Mouse (Mus musculus) MEL (cell line): ENCODE measurements around the gene Ctnna2. TPM values are rescaled to one million over a fixed set of nuclear protein-coding genes. Genes with fewer than 3 reads are reported as not detected.

Experiments used
- DNase-seq: peaks from one replicate; pipeline ENCODE4 v3.0.0; 2011; ENCODE audit warnings: low read depth, low spot score
- H3K27ac ChIP-seq: 2 replicates; pipeline ENCODE4 v1.5.1; 2012; ENCODE audit warnings: low read depth, mild to moderate bottlenecking, control low read depth, low read length, moderate library complexity; ENCODE audit not compliant: control insufficient read depth
- H3K27me3 ChIP-seq, 2 experiments: fragments of 150-350 bp in 1 of 2; sonication (generic) in 1 of 2; 2 replicates each; pipeline ENCODE4 v1.6.1; 2012; ENCODE audit warnings: low read length in 2 of 2, mild to moderate bottlenecking in 2 of 2, improper control_type of control experiment in 1 of 2, moderate library complexity in 1 of 2; ENCODE audit not compliant: insufficient read depth in 2 of 2, control insufficient read depth in 1 of 2
- H3K36me3 ChIP-seq, 2 experiments: 2 replicates each; pipeline ENCODE4 v1.6.1; 2012 to 2014; ENCODE audit warnings: low read length in 2 of 2, improper control_type of control experiment in 1 of 2, inconsistent platforms in 1 of 2, mild to moderate bottlenecking in 1 of 2; ENCODE audit not compliant: insufficient read depth in 2 of 2, control insufficient read depth in 1 of 2
- H3K4me1 ChIP-seq, 2 experiments: fragments of 150-350 bp in 1 of 2; sonication (generic) in 1 of 2; 2 replicates each; pipeline ENCODE4 v1.6.1; 2012; ENCODE audit warnings: low read length in 2 of 2, improper control_type of control experiment in 1 of 2, mild to moderate bottlenecking in 1 of 2; ENCODE audit not compliant: insufficient read depth in 2 of 2, control insufficient read depth in 1 of 2
- H3K4me3 ChIP-seq, 2 experiments: fragments of 150-350 bp in 1 of 2; sonication (generic) in 1 of 2; 2 replicates each; pipeline ENCODE4 v1.5.1; 2012; ENCODE audit warnings: low read depth in 2 of 2, low read length in 2 of 2, mild to moderate bottlenecking in 2 of 2, moderate library complexity in 2 of 2, control low read depth in 1 of 2, improper control_type of control experiment in 1 of 2; ENCODE audit not compliant: control insufficient read depth in 1 of 2, insufficient read depth in 1 of 2
- H3K79me2 ChIP-seq: 2 replicates; pipeline ENCODE4 v1.6.1; 2012; ENCODE audit warnings: mild to moderate bottlenecking, low read length, moderate library complexity; ENCODE audit not compliant: control insufficient read depth, poor library complexity, insufficient read depth
- H3K9ac ChIP-seq: 2 replicates; pipeline ENCODE4 v1.6.1; 2012; ENCODE audit warnings: low read depth, mild to moderate bottlenecking, control low read depth, low read length, moderate library complexity; ENCODE audit not compliant: control insufficient read depth, poor library complexity, severe bottlenecking
- H3K9me3 ChIP-seq: fragments of 150-350 bp; sonication (generic); replicated peaks from 2 replicates; pipeline ENCODE4 v1.6.1; 2012; ENCODE audit warnings: mild to moderate bottlenecking, low read length, improper control_type of control experiment, moderate library complexity; ENCODE audit not compliant: insufficient read depth
- BHLHE40 ChIP-seq: IDR thresholded peaks from 2 replicates; pipeline ENCODE4 v1.6.1; 2012; ENCODE audit warnings: low read depth, mild to moderate bottlenecking, inconsistent platforms, low read length, improper control_type of control experiment, borderline replicate concordance
- CHD1 ChIP-seq: IDR thresholded peaks from 2 replicates; pipeline ENCODE4 v1.6.1; 2012; ENCODE audit warnings: low read depth, mild to moderate bottlenecking, inconsistent platforms, low read length, improper control_type of control experiment
- CHD2 ChIP-seq: IDR thresholded peaks from 2 replicates; pipeline ENCODE4 v1.6.1; 2011; ENCODE audit warnings: low read length, improper control_type of control experiment
- CTCF ChIP-seq, 3 experiments: IDR thresholded peaks in 2 of 3; conservative IDR thresholded peaks in 1 of 3; 2 replicates each; pipeline ENCODE4 v1.5.1; 2011 to 2012; ENCODE audit warnings: low read length in 3 of 3, low read depth in 2 of 3, mild to moderate bottlenecking in 2 of 3, improper control_type of control experiment in 1 of 3, inconsistent platforms in 1 of 3, mixed read lengths in 1 of 3, moderate library complexity in 1 of 3; ENCODE audit not compliant: control insufficient read depth in 1 of 3, insufficient read depth in 1 of 3, poor library complexity in 1 of 3, severe bottlenecking in 1 of 3
- EP300 ChIP-seq, 2 experiments: IDR thresholded peaks; 2 replicates each; pipeline ENCODE4 v1.6.1; 2011; ENCODE audit warnings: improper control_type of control experiment in 2 of 2, low read length in 2 of 2, low read depth in 1 of 2, mild to moderate bottlenecking in 1 of 2
- ETS1 ChIP-seq: IDR thresholded peaks from 2 replicates; pipeline ENCODE4 v1.6.1; 2012; ENCODE audit warnings: low read depth, mild to moderate bottlenecking, inconsistent platforms, low read length, improper control_type of control experiment, moderate library complexity
- GABPA ChIP-seq: IDR thresholded peaks from 2 replicates; pipeline ENCODE4 v1.6.1; 2012; ENCODE audit warnings: low read depth, mild to moderate bottlenecking, inconsistent platforms, low read length, improper control_type of control experiment, moderate library complexity
- GATA1 ChIP-seq: IDR thresholded peaks from 2 replicates; pipeline ENCODE4 v1.6.1; 2011; ENCODE audit warnings: low read depth, low read length, improper control_type of control experiment
- JUND ChIP-seq: IDR thresholded peaks from 2 replicates; pipeline ENCODE4 v1.6.1; 2011; ENCODE audit warnings: low read depth, mild to moderate bottlenecking, improper control_type of control experiment, low read length
- KAT2A ChIP-seq: conservative IDR thresholded peaks from 2 replicates; pipeline ENCODE4 v1.6.1; 2012; ENCODE audit warnings: low read depth, low read length, improper control_type of control experiment, inconsistent platforms
- MAZ ChIP-seq: IDR thresholded peaks from 2 replicates; pipeline ENCODE4 v1.6.1; 2012; ENCODE audit warnings: low read depth, mild to moderate bottlenecking, inconsistent platforms, low read length, improper control_type of control experiment
- MEF2A ChIP-seq: IDR thresholded peaks from 2 replicates; pipeline ENCODE4 v1.6.1; 2014; ENCODE audit warnings: low read depth, mild to moderate bottlenecking, inconsistent platforms, low read length, improper control_type of control experiment; ENCODE audit not compliant: poor library complexity, insufficient replicate concordance, severe bottlenecking; ENCODE audit errors: extremely low read depth
- MXI1 ChIP-seq: IDR thresholded peaks from 2 replicates; pipeline ENCODE4 v1.6.1; 2011; ENCODE audit warnings: mild to moderate bottlenecking, low read depth, low read length, improper control_type of control experiment
- MYB ChIP-seq: IDR thresholded peaks from 2 replicates; pipeline ENCODE4 v1.6.1; 2011; ENCODE audit warnings: mild to moderate bottlenecking, low read depth, low read length, improper control_type of control experiment
- MYC ChIP-seq: IDR thresholded peaks from 2 replicates; pipeline ENCODE4 v1.6.1; 2011; ENCODE audit warnings: low read depth, mild to moderate bottlenecking, low read length, improper control_type of control experiment, moderate library complexity
- POLR2A ChIP-seq, 2 experiments: IDR thresholded peaks; 2 replicates each; pipeline ENCODE4 v1.6.1; 2011 to 2012; ENCODE audit warnings: low read length in 2 of 2, mild to moderate bottlenecking in 2 of 2, control low read depth in 1 of 2, improper control_type of control experiment in 1 of 2, low read depth in 1 of 2, moderate library complexity in 1 of 2; ENCODE audit not compliant: control insufficient read depth in 1 of 2, insufficient read depth in 1 of 2, poor library complexity in 1 of 2
- POLR2AphosphoS2 ChIP-seq: IDR thresholded peaks from 2 replicates; pipeline ENCODE4 v1.6.1; 2011; ENCODE audit warnings: low read length, improper control_type of control experiment
- RAD21 ChIP-seq: IDR thresholded peaks from 2 replicates; pipeline ENCODE4 v1.6.1; 2011; ENCODE audit warnings: mild to moderate bottlenecking, low read depth, low read length, improper control_type of control experiment
- RCOR1 ChIP-seq: IDR thresholded peaks from 2 replicates; pipeline ENCODE4 v1.6.1; 2012; ENCODE audit warnings: low read depth, mild to moderate bottlenecking, inconsistent platforms, low read length, improper control_type of control experiment
- SIN3A ChIP-seq: IDR thresholded peaks from 2 replicates; pipeline ENCODE4 v1.6.1; 2012; ENCODE audit warnings: low read length, improper control_type of control experiment, inconsistent platforms
- SMC3 ChIP-seq: IDR thresholded peaks from 2 replicates; pipeline ENCODE4 v1.6.1; 2011; ENCODE audit warnings: low read depth, low read length, improper control_type of control experiment
- TAL1 ChIP-seq: IDR thresholded peaks from 2 replicates; pipeline ENCODE4 v1.6.1; 2012; ENCODE audit warnings: mild to moderate bottlenecking, inconsistent platforms, low read length, moderate library complexity, mixed read lengths
- TBP ChIP-seq: IDR thresholded peaks from 2 replicates; pipeline ENCODE4 v1.8.0; 2011; ENCODE audit warnings: low read depth, low read length, improper control_type of control experiment
- TCF12 ChIP-seq: IDR thresholded peaks from 2 replicates; pipeline ENCODE4 v1.6.1; 2014; ENCODE audit warnings: low read depth, mild to moderate bottlenecking, inconsistent platforms, low read length, improper control_type of control experiment, moderate library complexity
- USF1 ChIP-seq: IDR thresholded peaks from 2 replicates; pipeline ENCODE4 v1.6.1; 2014; ENCODE audit warnings: low read depth, mild to moderate bottlenecking, inconsistent platforms, low read length, improper control_type of control experiment, moderate library complexity
- USF2 ChIP-seq, 2 experiments: IDR thresholded peaks; 2 replicates each; pipeline ENCODE4 v1.6.1; 2011 to 2012; ENCODE audit warnings: improper control_type of control experiment in 2 of 2, low read length in 2 of 2, borderline replicate concordance in 1 of 2, inconsistent platforms in 1 of 2, low read depth in 1 of 2, mild to moderate bottlenecking in 1 of 2; ENCODE audit not compliant: insufficient read depth in 1 of 2
- ZMIZ1 ChIP-seq: IDR thresholded peaks from 2 replicates; pipeline ENCODE4 v1.6.1; 2012; ENCODE audit warnings: low read depth, mild to moderate bottlenecking, inconsistent platforms, low read length, improper control_type of control experiment, moderate library complexity
- ZNF384 ChIP-seq: IDR thresholded peaks from 2 replicates; pipeline ENCODE4 v1.6.1; 2012; ENCODE audit warnings: low read depth, mild to moderate bottlenecking, inconsistent platforms, low read length, improper control_type of control experiment
- polyA plus RNA-seq, 2 experiments: library from polyadenylated mRNA; stranded (reverse) in 1 of 2; unstranded in 1 of 2; fragments of >175 nt in 1 of 2; fragments of >200 nt in 1 of 2; gene quantifications; 2 replicates each; pipeline versions ENCODE4 v1.2.1 to v1.2.4; 2012; ENCODE audit warnings: low replicate concordance in 2 of 2, low read depth in 1 of 2; ENCODE audit not compliant: insufficient read length in 2 of 2, insufficient read depth in 1 of 2, missing spikeins in 1 of 2
- total RNA-seq: library from RNA; depleted of rRNA; stranded (reverse); fragments of 300-350 nt; gene quantifications from 2 replicates; pipeline ENCODE4 v1.2.3, GENCODE M21; 2012

Gene Ctnna2
- total and polyA plus RNA-seq, 3 experiments = not detected

- no peak for DNase-seq
- no peaks in the 10 kb centered on the region for H3K4me1 ChIP-seq
- no peak for TF ChIP-seq KAT2A
- no peak for TF ChIP-seq TBP
- no peak for TF ChIP-seq ZMIZ1
- TF ChIP-seq ZNF384 = no peak
- no peak for TF ChIP-seq TAL1
- TF ChIP-seq GATA1 = no peak
- TF ChIP-seq EP300 (IDR thresholded peaks at IDR 0.05; ENCODE audit: low read depth in 1 of 2, low read length in 2 of 2) = no peak
- no peak for TF ChIP-seq SIN3A
- no peak for TF ChIP-seq SMC3
- TF ChIP-seq TCF12 = no peak
- TF ChIP-seq POLR2A (IDR thresholded peaks at IDR 0.05; ENCODE audit: control insufficient read depth in 1 of 2, insufficient read depth in 1 of 2, low read depth in 1 of 2, low read length in 2 of 2, poor library complexity in 1 of 2) = no peak
- no peak for TF ChIP-seq CHD1
- TF ChIP-seq MAZ = no peak
- TF ChIP-seq MYC = no peak
- TF ChIP-seq POLR2AphosphoS2 = no peak
- TF ChIP-seq GABPA = no peak
- TF ChIP-seq RCOR1 = no peak
- TF ChIP-seq RAD21 = no peak
- H3K27ac ChIP-seq = no peak overlapping the region
- no peak overlapping the region for H3K4me3 ChIP-seq
- no peaks in the 10 kb centered on the region for H3K36me3 ChIP-seq
- no peaks in the 10 kb centered on the region for H3K9me3 ChIP-seq
- no peak overlapping the region for H3K9ac ChIP-seq
- H3K79me2 ChIP-seq = no peaks in the 10 kb centered on the region
- H3K27me3 ChIP-seq = no peaks in the 10 kb centered on the region
Observed at GRCm38 (mm10) chr6:77443906-77444305, 535.6 kb downstream of the Ctnna2 start.

- DNase-seq = no peak
- H3K27ac ChIP-seq = no peak overlapping the region
- TF ChIP-seq MYB = no peak
- no peak for TF ChIP-seq ZNF384
- no peak for TF ChIP-seq EP300 (IDR thresholded peaks at IDR 0.05; ENCODE audit: low read depth in 1 of 2, low read length in 2 of 2)
- no peak for TF ChIP-seq TCF12
- no peak for TF ChIP-seq MXI1
- TF ChIP-seq CTCF (IDR thresholded peaks at IDR 0.05 in 2 of 3, conservative IDR thresholded peaks at IDR 0.05 in 1 of 3; ENCODE audit: control insufficient read depth in 1 of 3, insufficient read depth in 1 of 3, low read depth in 2 of 3, low read length in 3 of 3, poor library complexity in 1 of 3, severe bottlenecking in 1 of 3) = no peak
- TF ChIP-seq USF1 = no peak
- no peak for TF ChIP-seq RAD21
- TF ChIP-seq ETS1 = no peak
- TF ChIP-seq BHLHE40 = no peak
- TF ChIP-seq MYC = no peak
- no peak for TF ChIP-seq MAZ
- no peak for TF ChIP-seq CHD1
- no peak for TF ChIP-seq MEF2A
- no peak for TF ChIP-seq JUND
- TF ChIP-seq TBP = no peak
- no peak for TF ChIP-seq CHD2
- TF ChIP-seq SMC3 = no peak
- no peak for TF ChIP-seq USF2 (IDR thresholded peaks at IDR 0.05; ENCODE audit: borderline replicate concordance in 1 of 2, insufficient read depth in 1 of 2, low read depth in 1 of 2, low read length in 2 of 2)
- no peaks in the 10 kb centered on the region for H3K27me3 ChIP-seq
- H3K4me1 ChIP-seq = no peaks in the 10 kb centered on the region
- no peaks in the 10 kb centered on the region for H3K79me2 ChIP-seq
- no peak overlapping the region for H3K9ac ChIP-seq
- H3K9me3 ChIP-seq = no peaks in the 10 kb centered on the region
- H3K4me3 ChIP-seq = no peak overlapping the region
- H3K36me3 ChIP-seq = no peaks in the 10 kb centered on the region
Observed at GRCm38 (mm10) chr6:77441051-77441450, 538.4 kb downstream of the Ctnna2 start.
